Mouse (Mus musculus): ENCODE results near the gene Gc.

DNA sequence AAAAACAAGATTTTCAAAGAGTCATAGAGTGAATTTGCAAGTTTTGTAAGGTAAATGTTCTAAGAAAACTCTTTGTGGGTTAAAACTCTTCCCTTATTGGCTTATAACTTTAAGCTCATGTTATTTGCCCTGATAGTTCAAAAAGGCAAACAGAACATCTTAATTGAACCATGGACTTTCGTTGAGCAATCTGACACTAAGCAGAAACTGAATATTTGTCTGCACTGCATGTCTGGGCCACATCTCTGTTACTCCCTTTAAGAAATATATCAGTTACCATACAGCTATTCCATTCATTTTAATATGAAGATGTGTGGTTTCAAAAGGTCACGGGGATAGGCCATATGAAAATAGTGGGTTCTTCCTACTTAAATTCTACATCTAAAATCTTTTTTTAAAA is 10.2 kb upstream of the Gc start:
- no peak for TF ChIP-seq EP300 (IDR thresholded peaks at IDR 0.05; ENCODE audit: low read depth)
- no peak for TF ChIP-seq CTCF (IDR thresholded peaks at IDR 0.05; ENCODE audit: low read depth)
